Mouse (Mus musculus): Measurements from ENCODE around the gene Bcl2l15.

DNA sequence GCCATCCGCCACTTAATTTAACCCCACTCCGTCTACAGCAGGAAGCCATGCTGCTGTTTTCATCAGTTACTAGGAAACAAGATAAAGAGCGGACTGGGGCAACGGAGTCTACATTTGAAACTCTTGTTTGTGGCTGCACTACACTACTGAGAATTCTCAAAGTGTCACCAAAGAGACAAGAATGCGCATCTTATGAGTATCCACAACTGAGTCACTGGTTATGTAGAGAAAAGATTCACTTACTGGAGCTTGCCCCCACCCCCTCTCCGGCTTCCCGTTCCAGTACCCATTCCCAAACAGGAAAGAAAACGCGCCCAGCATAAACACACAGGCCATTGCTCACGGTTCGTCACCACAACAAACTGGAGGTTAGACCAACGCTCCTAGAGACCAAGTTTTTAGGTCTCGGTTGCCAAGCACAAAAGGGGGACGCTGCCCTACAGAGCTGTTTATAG, 42.5 kb upstream of the Bcl2l15 start:
- TF ChIP-seq GATA1 (IDR thresholded peaks at IDR 0.05; ENCODE audit: low read length) (no peak), TAL1 (IDR thresholded peaks at IDR 0.05; ENCODE audit: low read length) (no peak)

Measured in erythroblast, embryonic 14.5 days (primary cell).